Mouse (Mus musculus): Measurements from ENCODE around the gene Rhbdd2. TPM values are rescaled to one million over a fixed set of nuclear protein-coding genes. Genes with fewer than 3 reads are reported as not detected.
A peak's percentile ranks its signal among the peaks of the same experiment; 100 is the strongest.

Rhbdd2 gene
- total RNA-seq, 2 experiments from 2014 or later, result 77.6 to 82.7 TPM

DNA sequence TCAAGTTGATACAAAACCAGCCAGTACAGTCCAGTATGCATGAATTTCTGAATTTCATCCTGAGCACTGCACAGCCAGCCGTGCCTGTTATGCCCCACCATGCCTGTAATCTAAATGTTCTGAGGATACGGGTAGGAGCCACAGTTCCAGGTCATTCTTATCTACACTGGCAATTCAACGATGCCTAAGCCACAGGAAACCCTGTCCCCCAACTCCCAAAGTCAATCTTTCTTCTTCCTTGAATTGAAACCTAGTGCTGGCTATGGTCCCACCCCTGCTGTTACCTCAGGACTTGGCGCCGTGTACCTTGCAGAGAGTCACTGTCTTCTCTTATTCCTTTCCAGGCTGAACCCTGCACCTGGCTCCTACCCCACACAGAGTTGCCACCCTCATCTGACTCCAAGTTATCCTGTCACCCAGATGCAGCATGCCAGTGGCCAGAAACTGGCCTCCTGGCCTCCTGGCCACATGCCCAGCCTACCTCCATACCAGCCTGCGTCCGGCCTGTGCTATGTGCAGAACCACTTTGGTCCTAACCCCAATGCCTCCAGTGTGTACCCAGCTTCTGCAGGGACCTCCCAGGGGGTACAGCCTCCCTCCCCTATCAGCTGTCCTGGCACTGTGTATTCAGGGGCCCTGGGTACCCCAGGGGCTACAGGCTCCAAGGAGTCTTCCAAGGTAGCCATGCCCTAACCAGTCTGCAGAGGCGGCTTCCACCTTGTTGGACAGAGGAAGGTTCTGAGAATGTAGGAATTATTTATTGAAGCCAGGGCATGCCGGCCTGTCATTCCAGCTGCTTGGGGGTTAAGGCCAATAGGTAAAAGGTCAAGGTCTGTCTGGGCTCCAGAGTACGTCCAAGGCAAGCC is 10.5 kb downstream of the Rhbdd2 start:
- intact Hi-C loops (cut with DNase I), result no loop called here
- DNase-seq (ENCODE audit: extremely low spot score in 1 of 2, low spot score in 2 of 2), result no peak

DNA sequence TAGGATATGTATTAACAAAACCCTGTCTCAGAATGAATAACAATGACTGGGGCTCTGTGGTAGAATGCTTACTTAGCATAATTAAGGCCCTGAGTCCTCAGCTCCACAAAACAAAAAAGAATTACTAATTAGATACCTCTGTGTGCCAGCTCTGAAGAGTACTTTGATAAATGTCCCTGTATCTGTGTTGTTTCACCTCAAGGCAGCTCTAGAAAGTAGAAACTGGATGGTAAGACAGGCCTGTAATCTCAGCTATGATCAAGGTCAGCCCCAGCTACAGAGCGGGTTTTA is 11.1 kb downstream of the Rhbdd2 start:
- DNase-seq (ENCODE audit: extremely low spot score in 1 of 2, low spot score in 2 of 2), result no peak
- intact Hi-C loops (cut with DNase I), result no loop called here

DNA sequence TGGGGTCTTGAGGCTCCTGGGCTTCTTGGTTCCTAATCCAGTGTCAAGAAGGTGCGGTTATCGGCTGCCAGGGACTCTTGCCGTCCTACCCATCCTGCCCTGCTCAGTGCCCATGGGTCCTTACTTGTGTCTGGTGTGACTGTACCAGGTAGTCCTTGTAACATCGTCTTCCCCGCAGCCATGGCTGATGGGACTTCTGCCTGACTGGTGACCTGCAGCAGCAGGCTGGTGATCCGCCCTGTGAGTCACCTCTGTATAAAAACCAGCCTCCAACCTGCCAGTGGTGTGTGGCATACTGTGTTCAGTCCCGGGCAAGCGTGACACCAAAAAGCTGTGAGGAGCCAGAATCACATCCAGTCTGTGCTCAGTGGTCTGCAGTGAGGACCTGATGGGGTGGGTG is 11.5 kb downstream of the Rhbdd2 start:
- intact Hi-C loops (cut with DNase I), result no loop called here
- DNase-seq (ENCODE audit: extremely low spot score in 1 of 2, low spot score in 2 of 2), result no peak

DNA sequence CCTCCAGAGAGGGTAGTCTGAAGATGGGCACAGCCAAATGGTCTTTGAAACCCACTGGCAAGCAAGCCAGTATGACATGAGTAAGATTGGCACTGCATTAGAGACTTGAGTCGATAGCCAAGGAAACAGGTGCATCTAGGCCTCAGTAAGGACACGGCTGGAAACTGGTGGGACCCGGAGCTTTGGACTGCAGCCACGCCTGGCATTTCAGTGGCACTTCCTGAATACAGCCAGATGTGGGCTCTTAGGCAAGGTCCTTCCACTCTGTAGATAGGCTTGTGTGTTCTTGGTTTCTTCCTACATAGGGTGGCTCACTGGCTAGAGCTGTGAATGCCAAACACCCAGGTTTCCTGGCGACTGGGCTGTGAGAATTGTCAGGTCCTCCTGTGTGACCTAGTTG is 12.9 kb downstream of the Rhbdd2 start:
- intact Hi-C loops (cut with DNase I), result no loop called here
- DNase-seq (ENCODE audit: extremely low spot score in 1 of 2, low spot score in 2 of 2), result no peak

DNA sequence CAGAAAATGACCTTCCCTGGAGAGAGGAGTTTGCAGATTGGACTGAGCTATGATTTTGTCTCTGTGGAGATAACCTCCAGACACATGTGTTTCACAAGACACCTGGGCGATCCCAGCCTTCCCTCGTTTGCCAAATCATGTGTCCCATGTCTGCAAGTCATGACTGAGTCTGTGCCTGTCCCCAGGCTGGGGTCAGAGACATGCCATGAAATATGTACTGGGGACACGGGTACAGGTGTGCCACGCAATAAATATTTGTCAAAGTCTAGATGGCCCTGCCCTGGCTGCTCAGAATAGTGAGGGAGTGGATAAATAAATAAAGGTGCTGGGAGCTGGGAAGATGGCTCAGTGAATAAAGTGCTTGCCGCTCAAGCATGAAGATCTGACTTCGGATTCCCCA is 13.6 kb downstream of the Rhbdd2 start:
- intact Hi-C loops (cut with DNase I), result no loop called here
- DNase-seq (ENCODE audit: extremely low spot score in 1 of 2, low spot score in 2 of 2), result no peak

DNA sequence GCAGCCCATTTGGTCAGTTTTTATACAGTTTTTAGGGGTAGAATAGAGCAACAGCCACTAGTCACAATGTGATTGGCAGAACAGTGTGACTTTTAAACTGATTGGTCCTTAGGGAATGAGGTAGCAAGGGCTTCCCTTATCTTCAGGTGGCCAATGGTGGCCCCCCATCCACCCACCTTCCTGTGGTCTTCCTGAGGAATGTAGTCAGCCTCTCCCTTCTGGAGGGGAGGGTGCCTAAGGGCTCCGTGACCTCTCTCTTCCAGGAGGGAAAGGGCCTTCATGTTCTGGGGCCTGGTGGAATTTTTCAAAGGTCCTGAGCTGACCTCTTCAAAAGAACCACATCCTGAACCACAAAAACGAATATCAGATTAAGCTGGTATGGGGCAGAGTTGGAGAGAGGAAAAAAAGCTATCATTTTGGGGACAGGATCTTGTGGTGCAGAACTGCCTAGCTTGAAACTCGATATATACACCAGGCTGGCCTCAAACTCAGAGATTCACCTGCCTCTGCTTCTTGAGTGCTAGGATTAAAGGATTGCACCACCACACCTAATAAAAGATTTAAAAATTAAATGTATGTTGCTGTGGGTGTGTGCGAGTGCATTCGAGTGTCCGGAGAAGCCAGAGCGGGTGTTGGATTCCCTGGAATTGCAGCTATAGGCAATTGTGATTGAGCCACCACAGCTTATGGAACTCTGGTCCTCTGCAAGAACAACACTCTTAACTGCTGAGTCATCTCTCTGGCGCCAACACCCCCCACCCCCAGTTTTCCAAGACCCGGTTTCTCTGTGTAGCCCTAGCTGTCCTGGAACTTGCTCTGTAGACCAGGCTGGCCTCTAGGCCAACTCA is 16.3 kb downstream of the Rhbdd2 start:
- DNase-seq (ENCODE audit: extremely low spot score in 1 of 2, low spot score in 2 of 2), result no peak
- intact Hi-C loops (cut with DNase I), result no loop called here

DNA sequence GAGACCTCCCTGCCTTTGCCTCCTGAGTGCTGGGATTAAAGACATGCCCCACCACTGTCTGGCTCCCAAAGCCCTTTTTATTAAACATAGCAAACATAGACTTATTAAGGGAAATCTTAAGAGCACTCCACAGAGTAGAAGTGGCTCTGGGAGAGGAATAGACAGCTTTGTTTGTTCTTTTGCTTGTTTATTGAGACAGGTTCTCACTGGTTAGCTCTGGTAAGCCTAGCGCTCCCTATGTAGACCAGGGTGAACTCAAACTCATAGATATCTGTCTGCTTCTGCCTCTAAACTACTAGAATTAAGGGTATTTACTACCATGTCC is 16.9 kb downstream of the Rhbdd2 start:
- intact Hi-C loops (cut with DNase I), result no loop called here

DNA sequence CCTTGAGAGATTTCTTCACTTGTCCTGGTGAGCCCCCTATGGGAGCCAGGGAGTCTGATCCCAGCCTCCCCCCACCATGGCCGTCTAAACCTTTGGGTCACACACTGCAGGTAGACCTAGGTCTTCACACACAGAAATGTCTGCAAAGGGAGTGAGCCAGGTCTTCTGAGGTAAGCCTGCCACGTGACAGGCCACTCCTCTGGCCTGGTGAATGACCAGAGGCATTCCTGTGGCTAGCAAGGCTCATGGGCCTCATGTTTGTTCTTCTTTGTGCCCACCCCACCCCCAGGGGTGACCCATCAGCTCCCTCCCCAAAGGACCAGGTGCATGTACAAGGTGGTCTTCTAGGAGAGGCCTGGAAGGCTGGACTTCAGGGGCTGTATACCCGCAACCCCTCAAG is 19.1 kb downstream of the Rhbdd2 start:
- intact Hi-C loops (cut with DNase I), result no loop called here
- no peak for DNase-seq (ENCODE audit: extremely low spot score in 1 of 2, low spot score in 2 of 2)

More for the DNA sequence above, 16.9 kb downstream of the Rhbdd2 start:
- no peak for DNase-seq (ENCODE audit: extremely low spot score in 1 of 2, low spot score in 2 of 2)

DNA sequence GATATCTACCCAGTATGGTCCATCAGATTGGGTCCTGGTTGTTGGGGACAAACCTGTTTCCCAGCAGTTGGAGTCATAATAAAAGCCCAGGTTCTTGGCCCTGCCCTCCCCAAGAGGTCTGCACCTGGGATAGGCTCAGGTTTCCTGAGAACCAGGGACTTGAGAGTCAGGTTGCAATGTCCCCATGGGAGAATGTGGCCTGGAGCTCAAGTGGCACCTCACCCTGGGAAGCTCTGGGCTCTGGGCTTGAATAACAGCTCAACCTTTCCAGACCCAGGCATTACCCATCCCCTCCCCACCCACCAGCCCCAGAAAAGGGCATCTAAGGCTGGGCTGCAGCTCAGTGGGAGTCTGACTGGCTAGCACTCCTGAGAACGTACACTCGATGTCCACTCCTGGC is 20.8 kb downstream of the Rhbdd2 start:
- intact Hi-C loops (cut with DNase I), result no loop called here
- DNase-seq (ENCODE audit: extremely low spot score in 1 of 2, low spot score in 2 of 2), result no peak

DNA sequence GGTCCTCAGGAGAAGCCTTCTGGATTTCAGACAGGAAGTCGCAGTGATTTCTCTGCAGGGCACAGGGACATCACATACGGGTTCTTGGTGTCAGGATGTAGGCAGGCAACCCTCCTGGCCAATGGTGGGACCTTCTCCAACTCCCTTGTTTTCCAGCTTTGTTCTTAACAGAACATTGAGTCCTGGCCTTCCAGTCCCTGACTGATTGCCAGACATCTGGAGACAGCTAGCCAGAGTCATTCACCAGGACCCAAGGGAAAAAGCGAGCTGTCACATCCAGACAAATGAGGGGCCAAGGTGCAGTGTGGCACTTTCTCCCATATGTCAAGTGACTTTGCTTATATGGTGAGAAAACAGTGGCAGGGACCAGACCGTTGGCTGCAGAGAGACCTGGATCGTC is 23.6 kb downstream of the Rhbdd2 start:
- intact Hi-C loops (cut with DNase I), result no loop called here
- DNase-seq (ENCODE audit: extremely low spot score in 1 of 2, low spot score in 2 of 2), result no peak

DNA sequence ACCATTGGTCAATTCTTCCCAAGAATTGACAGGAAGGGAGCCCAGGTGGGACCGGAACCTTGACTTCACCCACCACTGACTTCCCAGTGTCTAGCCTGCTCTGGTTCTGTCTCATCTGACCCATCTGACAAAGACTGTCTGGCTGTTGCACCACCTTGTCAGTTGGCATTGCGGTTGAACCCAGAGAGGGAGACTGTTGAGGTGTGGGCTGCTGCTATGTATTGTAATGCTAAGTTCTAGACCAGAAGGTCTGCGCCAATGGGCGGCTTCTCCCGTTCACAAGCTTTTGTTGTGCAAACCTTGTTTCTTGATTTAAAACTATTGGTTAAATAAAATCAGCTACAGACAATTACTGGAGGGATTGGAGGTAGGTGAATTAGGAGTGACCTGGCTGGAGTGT is 24.7 kb downstream of the Rhbdd2 start:
- intact Hi-C loops (cut with DNase I), result no loop called here
- no peak for DNase-seq (ENCODE audit: extremely low spot score in 1 of 2, low spot score in 2 of 2)

DNA sequence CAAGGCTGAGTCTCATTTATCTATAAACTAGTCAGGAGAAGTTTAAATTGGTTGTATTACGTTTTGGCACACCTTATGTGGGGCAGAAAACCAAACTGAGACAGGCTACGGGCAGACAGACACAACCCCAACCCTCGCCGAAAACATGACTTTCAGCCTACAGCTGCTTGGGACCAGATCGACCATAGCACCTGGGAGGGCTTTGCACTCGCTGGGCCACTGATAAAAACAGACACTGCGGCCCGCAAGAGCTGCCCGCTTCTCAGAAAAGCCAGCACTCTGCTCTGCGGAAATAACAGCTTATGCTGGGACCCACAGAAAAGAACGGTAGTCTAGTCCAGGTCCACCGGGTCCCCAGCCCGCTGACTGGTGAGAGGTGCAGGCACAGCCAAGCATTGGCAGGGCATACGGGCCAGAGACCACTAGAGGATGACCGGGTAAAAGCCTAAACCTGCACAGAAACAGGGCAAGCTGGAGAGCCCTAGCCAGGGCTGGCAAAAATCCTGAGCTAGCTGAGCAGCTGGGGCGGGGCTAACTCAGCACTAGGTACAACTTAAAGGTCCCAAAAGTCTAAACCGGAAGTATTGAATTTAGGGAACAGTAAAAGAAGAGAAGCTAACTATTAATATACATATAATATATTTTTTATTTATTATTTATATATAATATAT is 25.4 kb downstream of the Rhbdd2 start:
- intact Hi-C loops (cut with DNase I), result no loop called here
- no peak for DNase-seq (ENCODE audit: extremely low spot score in 1 of 2, low spot score in 2 of 2)

DNA sequence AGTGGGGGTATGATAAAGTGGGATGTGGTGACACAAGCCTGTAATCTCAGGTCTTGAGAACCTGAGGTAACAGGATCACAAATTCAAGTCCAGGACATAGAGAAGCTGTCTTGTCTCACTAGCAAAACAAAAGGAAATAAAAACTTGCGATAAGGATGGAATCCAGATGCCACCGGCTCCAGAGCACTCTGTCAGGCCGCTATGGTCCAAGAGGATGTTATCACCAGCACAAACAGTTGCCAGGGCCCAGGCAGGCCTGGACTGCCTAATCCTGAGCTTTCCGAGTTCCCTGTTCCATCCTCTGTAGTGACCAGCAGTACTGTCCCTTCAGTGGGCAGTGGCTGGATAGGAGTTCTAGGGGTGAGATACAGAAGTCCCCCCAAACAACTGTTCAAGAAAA is 27.5 kb downstream of the Rhbdd2 start:
- DNase-seq (ENCODE audit: extremely low spot score in 1 of 2, low spot score in 2 of 2), result no peak
- intact Hi-C loops (cut with DNase I), result no loop called here

DNA sequence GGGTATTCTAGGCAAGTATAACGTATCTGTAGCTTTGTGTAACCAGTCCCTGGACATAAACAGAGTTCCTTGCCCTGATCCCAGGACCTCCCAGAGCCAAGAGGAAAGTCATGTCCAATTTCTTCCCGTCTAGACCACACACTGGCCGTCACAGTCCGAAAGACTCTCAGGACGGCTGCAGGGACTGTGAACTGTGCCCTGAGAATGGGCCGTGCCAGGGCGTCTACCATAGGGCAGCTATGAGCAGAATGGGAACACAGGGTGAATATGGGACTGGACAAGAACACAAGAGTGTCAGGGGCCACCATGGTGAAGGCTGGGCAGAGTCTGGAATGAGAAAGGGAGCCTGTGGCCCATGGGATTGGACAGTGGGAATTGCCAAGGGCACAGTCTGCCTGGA is 28.1 kb downstream of the Rhbdd2 start:
- intact Hi-C loops (cut with DNase I), result no loop called here
- DNase-seq (ENCODE audit: extremely low spot score in 1 of 2, low spot score in 2 of 2), result no peak

DNA sequence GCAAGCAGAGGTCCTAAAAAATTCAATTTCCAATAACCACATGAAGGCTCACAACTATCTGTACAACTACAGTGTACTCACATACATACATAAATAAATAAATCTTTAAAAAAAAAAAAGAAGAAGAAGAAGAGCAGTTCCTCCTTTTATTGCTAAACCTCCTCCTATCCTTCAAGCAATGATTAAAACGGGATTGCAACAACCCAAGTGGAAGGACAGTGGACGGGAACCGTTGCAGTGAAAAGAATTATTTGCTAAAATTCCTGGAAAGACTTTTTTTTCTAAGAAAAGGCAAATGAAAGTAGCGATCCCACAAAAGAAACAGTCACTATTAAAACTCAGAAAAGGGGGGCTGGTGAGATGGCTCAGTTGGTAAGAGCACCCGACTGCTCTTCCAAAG is 34.5 kb downstream of the Rhbdd2 start:
- DNase-seq (ENCODE audit: extremely low spot score in 1 of 2, low spot score in 2 of 2), result no peak
- intact Hi-C loops (cut with DNase I), result no loop called here

DNA sequence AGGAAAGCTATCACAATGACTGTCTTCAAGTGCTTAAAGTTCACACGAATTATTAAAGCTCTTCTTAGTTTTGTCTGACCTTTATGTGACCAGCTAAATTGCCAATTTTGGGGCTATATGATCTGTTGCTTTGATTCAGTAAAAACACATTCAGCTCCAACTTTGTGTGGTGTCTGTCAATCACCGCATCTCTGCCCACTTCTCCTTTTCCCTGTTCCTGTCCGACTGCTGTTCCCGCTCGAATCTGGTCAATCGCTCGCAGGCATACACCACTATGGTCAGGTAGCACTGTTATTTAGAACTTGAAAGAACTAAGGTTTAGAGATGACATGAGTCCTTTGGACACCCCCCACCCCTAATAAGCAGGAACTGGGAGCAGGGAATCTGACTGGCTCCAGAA is 35.7 kb downstream of the Rhbdd2 start:
- intact Hi-C loops (cut with DNase I), result no loop called here
- DNase-seq (ENCODE audit: extremely low spot score in 1 of 2, low spot score in 2 of 2), result no peak

DNA sequence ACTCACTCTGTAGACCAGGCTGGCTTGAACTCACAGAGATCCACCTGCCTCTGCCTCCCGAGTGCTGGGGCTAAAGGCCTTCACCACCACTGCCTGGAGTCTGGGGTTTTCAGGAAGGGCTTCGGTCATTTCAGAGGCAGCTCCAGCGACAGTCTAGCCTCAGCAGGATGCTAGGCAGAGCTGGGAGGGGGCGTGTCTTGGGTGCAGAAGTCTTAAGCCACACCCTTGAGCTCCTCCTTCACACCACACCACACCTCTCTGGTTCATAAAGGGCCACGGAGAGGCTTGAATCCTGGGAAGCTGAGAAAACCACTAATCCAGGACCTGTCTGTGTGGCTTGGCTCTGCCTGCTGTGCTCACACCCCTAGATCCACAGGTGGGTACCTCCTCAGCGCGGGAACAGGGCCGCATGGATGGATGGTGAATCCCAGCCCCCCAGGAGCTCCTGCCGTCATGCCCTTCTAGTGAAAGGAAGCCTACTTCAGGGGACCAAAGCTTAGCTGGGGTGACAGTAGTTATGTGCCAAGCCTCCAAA is 37.4 kb downstream of the Rhbdd2 start, which contains the start of gene Por:
Gene Por, plus strand, starts transcription at position 293 of the 535 bp plus-strand sequence.
- intact Hi-C loops (cut with DNase I), result no loop called here
- peak in 1 of 2 experiments; percentile 58 for DNase-seq (ENCODE audit: extremely low spot score in 1 of 2, low spot score in 2 of 2)

DNA sequence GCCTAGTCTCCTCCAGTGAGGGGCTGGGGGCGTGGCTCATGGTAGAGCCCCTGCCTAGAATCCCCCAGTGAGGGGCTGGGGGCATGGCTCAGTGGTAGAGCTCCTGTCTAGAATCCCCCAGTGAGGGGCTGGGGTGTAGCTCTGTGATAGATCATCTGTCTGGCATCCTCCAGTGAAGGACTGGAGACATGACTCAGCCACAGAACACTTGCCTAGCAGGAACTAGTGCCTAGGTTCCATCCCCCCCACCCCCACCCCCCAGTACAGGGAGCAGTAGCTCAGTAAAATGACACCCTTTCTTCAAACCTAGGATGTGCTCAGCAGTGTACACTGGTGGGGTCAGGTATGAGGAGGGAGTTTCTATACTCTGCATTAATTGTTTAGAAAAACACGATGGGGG is 38.5 kb downstream of the Rhbdd2 start:
- intact Hi-C loops (cut with DNase I), result no loop called here
- DNase-seq (ENCODE audit: extremely low spot score in 1 of 2, low spot score in 2 of 2), result no peak

DNA sequence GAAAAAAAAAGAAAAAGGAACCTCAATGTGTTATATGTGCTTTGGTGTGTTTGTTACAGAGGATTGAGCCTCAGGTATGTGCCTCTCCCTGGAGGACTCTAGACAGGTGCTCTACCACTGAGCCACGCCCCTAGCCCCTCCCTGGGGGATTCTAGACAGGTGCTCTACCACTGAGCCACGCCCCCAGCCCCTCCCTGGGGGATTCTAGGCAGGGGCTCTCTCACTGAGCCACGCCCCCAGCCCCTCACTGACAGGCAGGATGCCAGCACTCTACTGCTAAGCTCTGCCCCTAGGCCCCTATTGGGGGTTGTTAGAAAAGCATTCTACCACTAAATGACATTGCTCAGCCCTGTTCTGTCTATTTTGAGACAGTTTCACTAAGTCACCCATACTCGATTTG is 40.1 kb downstream of the Rhbdd2 start:
- intact Hi-C loops (cut with DNase I), result no loop called here
- no peak for DNase-seq (ENCODE audit: extremely low spot score in 1 of 2, low spot score in 2 of 2)

DNA sequence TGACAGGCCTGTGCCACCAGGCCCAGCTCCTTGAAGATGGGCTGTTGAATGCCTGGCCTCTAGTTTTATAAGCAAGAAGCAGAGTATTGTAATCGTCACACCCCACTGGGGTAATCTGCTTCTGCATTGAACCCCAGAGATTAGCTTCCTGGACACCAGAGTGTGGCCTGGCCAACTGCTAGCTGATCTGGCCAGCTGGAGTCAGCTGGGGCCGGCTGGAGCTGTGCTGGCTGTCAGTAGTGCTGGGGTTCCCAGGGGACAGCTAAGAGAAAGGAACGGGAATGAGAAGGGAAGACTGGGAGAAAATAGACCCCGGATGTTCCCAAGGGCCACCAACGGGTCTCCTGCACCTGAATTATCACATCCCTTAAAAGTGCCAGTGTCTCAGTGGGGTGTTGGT is 40.6 kb downstream of the Rhbdd2 start:
- intact Hi-C loops (cut with DNase I), result no loop called here
- no peak for DNase-seq (ENCODE audit: extremely low spot score in 1 of 2, low spot score in 2 of 2)

Data from left cerebral cortex, postnatal 10 days (tissue).